Mouse (Mus musculus) spleen, adult 2 months (tissue): Measurements from ENCODE around the gene Slc46a2.

Experiments
- CTCF ChIP-seq: fragments of 200-500 bp; IDR thresholded peaks from 2 replicates; pipeline ENCODE4 v1.5.1; 2011; ENCODE audit warnings: mild to moderate bottlenecking, inconsistent platforms; ENCODE audit not compliant: insufficient read depth, insufficient read length, insufficient replicate concordance; ENCODE audit errors: extremely low read depth
- POLR2A ChIP-seq: fragments of 200-500 bp; IDR thresholded peaks from 2 replicates; pipeline ENCODE4 v1.6.1; 2011; ENCODE audit warnings: low read depth, low read length, inconsistent platforms

GRCm38 (mm10) chr4:59898521-59898919 lies 16.3 kb downstream of the Slc46a2 start:
- TF ChIP-seq CTCF (no peak), POLR2A (no peak)
